Mouse (Mus musculus): Measurements from ENCODE around the gene Ctdnep1. TPM values are rescaled to one million over a fixed set of nuclear protein-coding genes. Genes with fewer than 3 reads are reported as not detected.

Ctdnep1 gene
- polyA plus RNA-seq, 1 experiment from 2014 or later: 28.6 TPM

DNA sequence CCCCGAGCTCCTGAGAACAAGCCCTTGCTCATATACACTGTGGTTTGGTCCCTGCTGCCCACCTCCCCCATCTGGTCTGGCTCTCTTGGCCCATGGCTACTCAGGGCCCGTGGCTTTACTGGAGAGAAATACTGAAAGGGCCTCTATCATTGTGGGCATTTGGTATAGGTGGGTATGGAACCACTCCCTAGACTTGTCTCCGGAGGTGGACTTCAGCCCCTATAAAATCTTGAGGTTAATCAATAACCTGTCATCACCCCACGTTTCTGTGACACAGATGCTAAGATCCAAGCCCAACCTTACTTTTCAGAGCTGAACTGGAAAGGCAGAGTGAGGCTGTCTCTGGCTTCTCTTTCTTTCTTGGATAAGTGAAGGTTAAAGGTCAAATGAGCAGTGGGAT is 12.2 kb upstream of the Ctdnep1 start:
- H3K4me3 ChIP-seq (ENCODE audit: low read depth, low read length): no peak overlapping the region
- H3K27me3 ChIP-seq (replicated peaks; ENCODE audit: control insufficient read depth, insufficient read depth, low read length): peaks cover 35% of the 10 kb centered on the region
- H3K9ac ChIP-seq (ENCODE audit: low read length): no peak overlapping the region
- peak; percentile 48 for ATAC-seq (replicated peaks; ENCODE audit: low FRiP score, low TSS enrichment, low read depth)
- H3K36me3 ChIP-seq (ENCODE audit: control insufficient read depth, insufficient read depth, low read length): peaks cover 53% of the 10 kb centered on the region
- WGBS: 62% methylated on average over 4 of the region's 4 CpGs
- H3K4me1 ChIP-seq (replicated peaks; ENCODE audit: control insufficient read depth, insufficient read depth, low read length): peaks cover 5% of the 10 kb centered on the region; the same call in 1 of the 2 replicates
- H3K4me2 ChIP-seq (ENCODE audit: low read length): peak overlapping the region; percentile 2
- peak; percentile 67 for DNase-seq (ENCODE audit: low spot score)
- peak overlapping the region; percentile 67 for H3K27ac ChIP-seq (ENCODE audit: low read depth)
- no peaks in the 10 kb centered on the region for H3K9me3 ChIP-seq (ENCODE audit: control insufficient read depth, low read length)

DNA sequence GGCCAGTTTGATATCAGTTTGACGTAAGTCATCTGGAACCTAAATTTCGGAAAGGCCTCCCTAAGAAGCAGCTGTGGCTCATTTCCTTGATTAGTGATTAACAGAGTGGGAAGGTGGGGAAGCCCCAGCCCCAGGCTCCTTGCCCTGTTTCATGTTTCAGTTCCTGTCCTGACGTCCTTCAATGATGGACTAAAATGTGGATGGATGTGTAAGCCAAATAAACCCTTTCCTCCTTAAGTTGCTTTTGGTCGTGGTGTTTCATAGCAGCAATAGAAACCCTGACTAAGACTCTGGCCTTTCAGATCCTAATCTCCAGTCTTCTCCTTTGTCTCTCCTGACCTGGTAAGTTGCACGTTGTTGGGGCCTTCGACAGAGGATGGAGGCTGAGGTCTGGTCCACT is 10.7 kb upstream of the Ctdnep1 start:
- WGBS: 73% methylated on average over 6 of the region's 6 CpGs
- Histone ChIP-seq H3K27ac (ENCODE audit: low read depth) (peak overlapping the region; percentile 67), H3K36me3 (ENCODE audit: control insufficient read depth, insufficient read depth, low read length) (peaks cover 67% of the 10 kb centered on the region), H3K4me2 (ENCODE audit: low read length) (no peak overlapping the region), H3K4me3 (ENCODE audit: low read depth, low read length) (no peak overlapping the region), H3K9me3 (ENCODE audit: control insufficient read depth, low read length) (no peaks in the 10 kb centered on the region), H3K27me3 (replicated peaks; ENCODE audit: control insufficient read depth, insufficient read depth, low read length) (peaks cover 21% of the 10 kb centered on the region), H3K4me1 (replicated peaks; ENCODE audit: control insufficient read depth, insufficient read depth, low read length) (peaks cover 5% of the 10 kb centered on the region; the same call in 1 of the 2 replicates), H3K9ac (ENCODE audit: low read length) (no peak overlapping the region)
- DNase-seq (ENCODE audit: low spot score): no peak
- no peak for ATAC-seq (replicated peaks; ENCODE audit: low FRiP score, low TSS enrichment, low read depth)

GRCm38 (mm10) chr11:69970775-69971174 is 10.2 kb upstream of the Ctdnep1 start:
- Histone ChIP-seq H3K9me3 (ENCODE audit: control insufficient read depth, low read length) (no peaks in the 10 kb centered on the region), H3K4me3 (ENCODE audit: low read depth, low read length) (no peak overlapping the region), H3K27ac (ENCODE audit: low read depth) (no peak overlapping the region), H3K27me3 (replicated peaks; ENCODE audit: control insufficient read depth, insufficient read depth, low read length) (peaks cover 15% of the 10 kb centered on the region), H3K9ac (ENCODE audit: low read length) (no peak overlapping the region), H3K4me2 (ENCODE audit: low read length) (no peak overlapping the region), H3K4me1 (replicated peaks; ENCODE audit: control insufficient read depth, insufficient read depth, low read length) (peaks cover 5% of the 10 kb centered on the region; the same call in 1 of the 2 replicates), H3K36me3 (ENCODE audit: control insufficient read depth, insufficient read depth, low read length) (peaks cover 73% of the 10 kb centered on the region)
- DNase-seq (ENCODE audit: low spot score) (no peak), ATAC-seq (replicated peaks; ENCODE audit: low FRiP score, low TSS enrichment, low read depth) (no peak)
- WGBS: 71% methylated on average over 3 of the region's 3 CpGs

GRCm38 (mm10) chr11:69974907-69975306 is 6.0 kb upstream of the Ctdnep1 start:
- peaks cover 8% of the 10 kb centered on the region; the same call in 1 of the 2 replicates for H3K4me1 ChIP-seq (replicated peaks; ENCODE audit: control insufficient read depth, insufficient read depth, low read length)
- H3K27me3 ChIP-seq (replicated peaks; ENCODE audit: control insufficient read depth, insufficient read depth, low read length): no peaks in the 10 kb centered on the region
- 93% methylated on average over 2 of the region's 2 CpGs for WGBS
- no peaks in the 10 kb centered on the region for H3K9me3 ChIP-seq (ENCODE audit: control insufficient read depth, low read length)
- H3K4me2 ChIP-seq (ENCODE audit: low read length): no peak overlapping the region
- no peak overlapping the region for H3K4me3 ChIP-seq (ENCODE audit: low read depth, low read length)
- no peak overlapping the region for H3K9ac ChIP-seq (ENCODE audit: low read length)
- DNase-seq (ENCODE audit: low spot score) (no peak), ATAC-seq (replicated peaks; ENCODE audit: low FRiP score, low TSS enrichment, low read depth) (no peak)
- H3K27ac ChIP-seq (ENCODE audit: low read depth): no peak overlapping the region
- H3K36me3 ChIP-seq (ENCODE audit: control insufficient read depth, insufficient read depth, low read length): peaks cover 79% of the 10 kb centered on the region

DNA sequence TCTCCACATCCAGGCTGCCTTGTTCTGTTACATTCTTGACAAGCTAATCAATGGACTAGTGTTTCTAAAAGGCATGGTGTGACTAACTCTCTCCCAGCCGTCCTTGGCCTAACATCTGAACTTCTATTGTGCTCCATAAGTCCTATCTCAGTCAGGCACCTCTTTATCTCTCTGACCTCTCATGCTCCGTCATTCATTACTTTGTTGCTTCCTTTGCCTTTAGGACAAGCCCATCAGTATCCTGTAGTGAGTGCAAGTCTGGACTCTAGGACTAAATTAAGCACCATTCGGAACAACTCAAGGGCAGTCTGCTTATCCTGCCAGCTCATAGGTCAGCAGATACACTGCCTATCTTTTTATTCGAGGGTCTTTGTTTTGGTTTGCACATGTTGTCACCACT is 4.7 kb upstream of the Ctdnep1 start:
- H3K27me3 ChIP-seq (replicated peaks; ENCODE audit: control insufficient read depth, insufficient read depth, low read length): no peaks in the 10 kb centered on the region
- no peak overlapping the region for H3K9ac ChIP-seq (ENCODE audit: low read length)
- peaks cover 8% of the 10 kb centered on the region; the same call in 1 of the 2 replicates for H3K4me1 ChIP-seq (replicated peaks; ENCODE audit: control insufficient read depth, insufficient read depth, low read length)
- no peak overlapping the region for H3K4me2 ChIP-seq (ENCODE audit: low read length)
- 82% methylated on average over 4 of the region's 4 CpGs for WGBS
- no peak overlapping the region for H3K27ac ChIP-seq (ENCODE audit: low read depth)
- no peak overlapping the region for H3K4me3 ChIP-seq (ENCODE audit: low read depth, low read length)
- H3K36me3 ChIP-seq (ENCODE audit: control insufficient read depth, insufficient read depth, low read length): peaks cover 70% of the 10 kb centered on the region
- DNase-seq (ENCODE audit: low spot score) (no peak), ATAC-seq (replicated peaks; ENCODE audit: low FRiP score, low TSS enrichment, low read depth) (no peak)
- H3K9me3 ChIP-seq (ENCODE audit: control insufficient read depth, low read length): no peaks in the 10 kb centered on the region

- 1% methylated on average over 16 of the region's 16 CpGs for WGBS
- no peaks in the 10 kb centered on the region for H3K27me3 ChIP-seq (replicated peaks; ENCODE audit: control insufficient read depth, insufficient read depth, low read length)
- peaks cover 51% of the 10 kb centered on the region for H3K36me3 ChIP-seq (ENCODE audit: control insufficient read depth, insufficient read depth, low read length)
- ATAC-seq (replicated peaks; ENCODE audit: low FRiP score, low TSS enrichment, low read depth): no peak
- H3K9me3 ChIP-seq (ENCODE audit: control insufficient read depth, low read length): no peaks in the 10 kb centered on the region
- peak overlapping the region; percentile 99 for H3K4me3 ChIP-seq (ENCODE audit: low read depth, low read length)
- peak overlapping the region; percentile 89 for H3K4me2 ChIP-seq (ENCODE audit: low read length)
- DNase-seq (ENCODE audit: low spot score): no peak
- peak overlapping the region; percentile 73 for H3K9ac ChIP-seq (ENCODE audit: low read length)
- H3K4me1 ChIP-seq (replicated peaks; ENCODE audit: control insufficient read depth, insufficient read depth, low read length): peaks cover 24% of the 10 kb centered on the region
- H3K27ac ChIP-seq (ENCODE audit: low read depth): peak overlapping the region; percentile 98; the same call in 1 of the 2 replicates
These were observed 1.1 kb upstream of the Ctdnep1 start for GRCm38 (mm10) chr11:69979827-69980195.

DNA sequence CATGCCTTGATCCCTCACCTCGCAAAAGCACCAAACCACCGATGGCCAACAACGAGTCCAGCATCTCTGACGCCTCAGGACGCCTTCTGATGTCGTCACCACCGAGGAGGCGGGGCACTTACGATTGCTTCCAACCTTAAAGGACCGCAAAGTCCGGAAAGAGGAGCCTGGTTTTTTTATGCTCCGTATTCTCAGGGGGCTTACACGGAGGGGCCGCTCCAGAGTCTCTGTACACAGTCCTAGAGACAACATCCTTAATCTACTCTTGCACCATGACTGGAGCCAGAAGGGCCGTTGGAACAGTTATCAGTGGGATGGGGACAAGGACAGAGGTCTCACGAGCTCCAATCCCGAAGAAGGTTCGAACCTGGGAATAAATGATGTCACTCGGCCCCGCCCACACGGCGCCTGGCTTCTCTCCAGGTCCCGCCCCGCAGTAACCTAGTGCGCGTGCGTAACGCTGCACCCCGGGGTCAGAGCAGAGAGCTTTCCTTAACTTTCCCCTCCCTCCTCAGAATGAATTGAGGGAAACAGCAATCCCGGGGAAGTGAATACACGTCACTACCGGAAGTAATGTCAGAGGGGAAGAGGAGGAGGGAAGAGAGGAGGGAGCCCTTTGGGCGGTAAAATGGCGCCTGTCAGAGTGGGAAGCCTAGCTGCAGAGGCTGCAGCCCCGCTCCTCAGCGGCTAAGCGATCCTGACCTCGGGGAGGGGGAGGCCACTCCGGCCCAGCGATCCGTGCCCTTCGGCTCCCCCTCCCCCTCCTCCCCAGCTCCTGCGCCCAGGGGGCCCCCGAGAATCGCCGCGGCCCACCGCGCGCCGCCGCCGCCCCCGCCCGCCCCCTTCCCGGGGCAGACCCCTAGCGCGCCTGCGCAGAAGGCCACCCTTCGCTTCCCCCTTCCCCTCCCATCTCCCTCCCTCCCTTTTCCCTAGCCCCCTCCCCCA is 488 bp upstream of the Ctdnep1 start:
- Histone ChIP-seq H3K4me2 (ENCODE audit: low read length) (peak overlapping the region; percentile 89), H3K9ac (ENCODE audit: low read length) (peak overlapping the region; percentile 95), H3K27me3 (replicated peaks; ENCODE audit: control insufficient read depth, insufficient read depth, low read length) (no peaks in the 10 kb centered on the region), H3K9me3 (ENCODE audit: control insufficient read depth, low read length) (no peaks in the 10 kb centered on the region), H3K36me3 (ENCODE audit: control insufficient read depth, insufficient read depth, low read length) (peaks cover 51% of the 10 kb centered on the region), H3K27ac (ENCODE audit: low read depth) (peak overlapping the region; percentile 98), H3K4me1 (replicated peaks; ENCODE audit: control insufficient read depth, insufficient read depth, low read length) (peaks cover 24% of the 10 kb centered on the region), H3K4me3 (ENCODE audit: low read depth, low read length) (peak overlapping the region; percentile 99)
- WGBS: under 1% methylated on average over 41 of the region's 60 CpGs
- peak; percentile 92 for ATAC-seq (replicated peaks; ENCODE audit: low FRiP score, low TSS enrichment, low read depth)
- peak; percentile 100 for DNase-seq (ENCODE audit: low spot score)

- peaks cover 24% of the 10 kb centered on the region for H3K4me1 ChIP-seq (replicated peaks; ENCODE audit: control insufficient read depth, insufficient read depth, low read length)
- H3K9me3 ChIP-seq (ENCODE audit: control insufficient read depth, low read length): no peaks in the 10 kb centered on the region
- peak within 1 kb of the TSS; percentile 98 for H3K4me2 ChIP-seq (ENCODE audit: low read length)
- DNase-seq (ENCODE audit: low spot score) (no peak), ATAC-seq (replicated peaks; ENCODE audit: low FRiP score, low TSS enrichment, low read depth) (no peak)
- H3K4me3 ChIP-seq (ENCODE audit: low read depth, low read length): peak within 1 kb of the TSS; percentile 99
- H3K27me3 ChIP-seq (replicated peaks; ENCODE audit: control insufficient read depth, insufficient read depth, low read length): no peaks in the 10 kb centered on the region
- H3K36me3 ChIP-seq (ENCODE audit: control insufficient read depth, insufficient read depth, low read length): peaks cover 52% of the 10 kb centered on the region
- H3K9ac ChIP-seq (ENCODE audit: low read length): peak within 1 kb of the TSS; percentile 95
- 49% methylated on average over 8 of the region's 8 CpGs for WGBS
- peak within 1 kb of the TSS; percentile 98 for H3K27ac ChIP-seq (ENCODE audit: low read depth)
These were observed 1.3 kb downstream of the Ctdnep1 start, which contains the start of gene Elp5 for GRCm38 (mm10) chr11:69982225-69982624. Gene Elp5 (minus strand): TSS chr11:69982517.

Data from intestine, embryonic 14.5 days (tissue).